Mouse (Mus musculus): ENCODE results near the gene Mnt.

- TF ChIP-seq CTCF (IDR thresholded peaks at IDR 0.05; ENCODE audit: low read depth, low read length) (no peak), GATA1 (IDR thresholded peaks at IDR 0.05; ENCODE audit: borderline replicate concordance, low read length) (no peak), POLR2AphosphoS5 (IDR thresholded peaks at IDR 0.05; ENCODE audit: insufficient replicate concordance, low read depth, low read length) (no peak), TAL1 (conservative IDR thresholded peaks at IDR 0.05; ENCODE audit: low read depth, low read length) (no peak)
These were observed 34.5 kb downstream of the Mnt start for GRCm38 (mm10) chr11:74865252-74865651.

Measured in G1E (cell line).